Mouse (Mus musculus) forebrain, embryonic 13.5 days (tissue): Measurements from ENCODE around the gene Isg15. TPM values are rescaled to one million over a fixed set of nuclear protein-coding genes. Genes with fewer than 3 reads are reported as not detected.
A peak's percentile ranks its signal among the peaks of the same experiment; 100 is the strongest.

Experiments used
- ATAC-seq: fragments of 200-750 bp; cut with Nextera tagmentation; 2 replicates; pipeline ENCODE4 v1.8.0; 2017
- H3K27ac ChIP-seq: fragments of 300-500 bp; sonication (generic); 2 replicates; pipeline ENCODE4 v1.5.1; 2015; ENCODE audit warnings: inconsistent platforms, mild to moderate bottlenecking, moderate library complexity
- H3K27me3 ChIP-seq: fragments of 300-500 bp; sonication (generic); 2 replicates; pipeline ENCODE4 v1.6.1; 2015; ENCODE audit warnings: mild to moderate bottlenecking, inconsistent platforms
- H3K36me3 ChIP-seq: fragments of 300-500 bp; sonication (generic); 2 replicates; pipeline ENCODE4 v1.6.1; 2015; ENCODE audit warnings: mild to moderate bottlenecking, inconsistent platforms; ENCODE audit not compliant: poor library complexity, severe bottlenecking
- H3K4me1 ChIP-seq: fragments of 300-500 bp; sonication (generic); 2 replicates; pipeline ENCODE4 v1.6.1; 2015; ENCODE audit warnings: inconsistent platforms
- H3K4me2 ChIP-seq: fragments of 300-500 bp; sonication (generic); 2 replicates; pipeline ENCODE4 v1.6.1; 2015; ENCODE audit warnings: inconsistent platforms, mild to moderate bottlenecking, moderate library complexity
- H3K4me3 ChIP-seq: fragments of 300-500 bp; sonication (generic); 2 replicates; pipeline ENCODE4 v1.5.1; 2015; ENCODE audit warnings: mild to moderate bottlenecking, inconsistent platforms
- H3K9ac ChIP-seq: fragments of 300-500 bp; sonication (generic); 2 replicates; pipeline ENCODE4 v1.6.1; 2015; ENCODE audit warnings: mild to moderate bottlenecking, inconsistent platforms
- H3K9me3 ChIP-seq: fragments of 300-500 bp; sonication (generic); replicated peaks from 2 replicates; pipeline ENCODE4 v1.6.1; 2016; ENCODE audit warnings: inconsistent platforms
- WGBS: fragments of 180-500 bp; shearing (Covaris S2); methylation state at CpG from one replicate; pipeline ENCODE4 v1.1.7; 2015; 5-methylcytosine and 5-hydroxymethylcytosine counted together
- polyA plus RNA-seq: library from polyadenylated mRNA; unstranded; fragments of >200 nt; fragmentation: Nextera tagmentation; extraction: Ambion mirVana; gene quantifications from 2 replicates; pipeline ENCODE4 v1.2.1, GENCODE M21; 2015

Gene Isg15
- polyA plus RNA-seq, 1 experiment from 2014 or later: 1.3 TPM

- Histone ChIP-seq H3K36me3 (peaks cover 9% of the 10 kb centered on the region; the same call in 1 of the 2 replicates), H3K27me3 (no peaks in the 10 kb centered on the region), H3K4me2 (no peak overlapping the region), H3K9me3 (no peaks in the 10 kb centered on the region), H3K4me3 (no peak overlapping the region), H3K4me1 (no peaks in the 10 kb centered on the region), H3K9ac (no peak overlapping the region), H3K27ac (no peak overlapping the region)
- 90% methylated on average over 11 of the region's 11 CpGs for WGBS
- no peak for ATAC-seq
Measured at GRCm38 (mm10) chr4:156219936-156220335, 19.3 kb upstream of the Isg15 start.

DNA sequence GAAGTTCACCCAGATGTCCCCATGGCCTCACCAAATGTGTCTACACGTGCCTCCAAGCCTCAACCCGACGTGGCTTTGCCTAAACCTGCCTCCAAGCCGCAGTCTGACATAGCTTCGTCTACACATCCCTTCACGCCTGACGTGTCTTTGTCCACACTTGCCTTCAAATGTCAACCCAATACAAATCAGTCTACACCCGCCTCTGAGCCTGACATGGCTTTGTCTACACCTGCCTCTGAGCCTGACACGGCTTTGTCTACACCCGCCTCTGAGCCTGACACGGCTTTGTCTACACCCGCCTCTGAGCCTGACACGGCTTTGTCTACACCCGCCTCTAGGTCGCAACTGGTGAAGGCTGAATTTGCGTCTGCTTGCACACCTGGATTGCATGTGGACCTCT is 17.2 kb upstream of the Isg15 start:
- no peaks in the 10 kb centered on the region for H3K27me3 ChIP-seq
- no peak overlapping the region for H3K4me3 ChIP-seq
- no peaks in the 10 kb centered on the region for H3K9me3 ChIP-seq
- WGBS: 81% methylated on average over 16 of the region's 16 CpGs
- H3K4me2 ChIP-seq: no peak overlapping the region
- ATAC-seq: no peak
- no peaks in the 10 kb centered on the region for H3K4me1 ChIP-seq
- peaks cover 9% of the 10 kb centered on the region; the same call in 1 of the 2 replicates for H3K36me3 ChIP-seq
- no peak overlapping the region for H3K27ac ChIP-seq
- H3K9ac ChIP-seq: no peak overlapping the region

- no peaks in the 10 kb centered on the region for H3K9me3 ChIP-seq
- H3K9ac ChIP-seq: no peak overlapping the region
- 82% methylated on average over 16 of the region's 16 CpGs for WGBS
- no peak overlapping the region for H3K4me2 ChIP-seq
- peaks cover 9% of the 10 kb centered on the region; the same call in 1 of the 2 replicates for H3K36me3 ChIP-seq
- no peak overlapping the region for H3K27ac ChIP-seq
- no peaks in the 10 kb centered on the region for H3K27me3 ChIP-seq
- H3K4me3 ChIP-seq: no peak overlapping the region
- H3K4me1 ChIP-seq: no peaks in the 10 kb centered on the region
- no peak for ATAC-seq
Measured at GRCm38 (mm10) chr4:156217022-156217669, 16.5 kb upstream of the Isg15 start.

- no peak overlapping the region for H3K27ac ChIP-seq
- ATAC-seq: no peak
Measured at GRCm38 (mm10) chr4:156216196-156216595, 15.6 kb upstream of the Isg15 start.

DNA sequence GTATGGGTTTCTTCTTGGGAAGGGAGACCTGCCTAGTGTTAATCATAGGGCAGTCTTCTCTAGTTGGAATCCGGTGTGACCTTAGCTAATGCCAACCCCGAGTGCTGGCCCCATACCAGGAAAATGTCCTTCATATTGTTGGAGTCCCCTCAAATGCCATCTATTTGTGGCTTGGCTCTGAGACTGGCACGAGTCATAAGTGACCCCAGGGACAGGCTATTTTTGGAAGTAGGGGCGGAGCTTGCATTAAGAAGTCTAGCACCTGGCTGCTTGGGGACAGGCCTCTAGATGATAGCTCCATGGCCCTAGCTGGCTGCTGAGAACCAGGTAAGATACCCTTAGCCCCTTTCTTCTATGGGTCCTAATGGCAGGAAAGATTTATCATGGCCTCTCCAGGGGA is 15.0 kb upstream of the Isg15 start, which contains the start of gene Perm1:
TSS of gene Perm1 (plus strand) at position 220 of the 400 bp plus-strand sequence.
- Histone ChIP-seq H3K4me3 (no peak within 1 kb of the TSS), H3K36me3 (no peaks in the 10 kb centered on the region), H3K9ac (no peak within 1 kb of the TSS), H3K4me2 (no peak within 1 kb of the TSS), H3K27me3 (no peaks in the 10 kb centered on the region), H3K4me1 (no peaks in the 10 kb centered on the region), H3K9me3 (no peaks in the 10 kb centered on the region), H3K27ac (no peak within 1 kb of the TSS)
- ATAC-seq: no peak
- WGBS: 86% methylated on average over 4 of the region's 4 CpGs

More at GRCm38 (mm10) chr4:156216196-156216595, 15.6 kb upstream of the Isg15 start:
- H3K9ac ChIP-seq: no peak overlapping the region
- WGBS: 93% methylated on average over 2 of the region's 2 CpGs
- H3K4me1 ChIP-seq: no peaks in the 10 kb centered on the region
- H3K36me3 ChIP-seq: peaks cover under 1% of the 10 kb centered on the region; the same call in 1 of the 2 replicates
- no peaks in the 10 kb centered on the region for H3K9me3 ChIP-seq
- H3K4me2 ChIP-seq: no peak overlapping the region
- H3K27me3 ChIP-seq: no peaks in the 10 kb centered on the region
- H3K4me3 ChIP-seq: no peak overlapping the region

GRCm38 (mm10) chr4:156213134-156213533 is 12.5 kb upstream of the Isg15 start:
- Histone ChIP-seq H3K4me3 (no peak overlapping the region), H3K4me1 (no peaks in the 10 kb centered on the region), H3K9ac (no peak overlapping the region), H3K4me2 (no peak overlapping the region), H3K27me3 (no peaks in the 10 kb centered on the region), H3K9me3 (no peaks in the 10 kb centered on the region), H3K27ac (no peak overlapping the region), H3K36me3 (no peaks in the 10 kb centered on the region)
- WGBS: 95% methylated on average over 13 of the region's 13 CpGs
- no peak for ATAC-seq

DNA sequence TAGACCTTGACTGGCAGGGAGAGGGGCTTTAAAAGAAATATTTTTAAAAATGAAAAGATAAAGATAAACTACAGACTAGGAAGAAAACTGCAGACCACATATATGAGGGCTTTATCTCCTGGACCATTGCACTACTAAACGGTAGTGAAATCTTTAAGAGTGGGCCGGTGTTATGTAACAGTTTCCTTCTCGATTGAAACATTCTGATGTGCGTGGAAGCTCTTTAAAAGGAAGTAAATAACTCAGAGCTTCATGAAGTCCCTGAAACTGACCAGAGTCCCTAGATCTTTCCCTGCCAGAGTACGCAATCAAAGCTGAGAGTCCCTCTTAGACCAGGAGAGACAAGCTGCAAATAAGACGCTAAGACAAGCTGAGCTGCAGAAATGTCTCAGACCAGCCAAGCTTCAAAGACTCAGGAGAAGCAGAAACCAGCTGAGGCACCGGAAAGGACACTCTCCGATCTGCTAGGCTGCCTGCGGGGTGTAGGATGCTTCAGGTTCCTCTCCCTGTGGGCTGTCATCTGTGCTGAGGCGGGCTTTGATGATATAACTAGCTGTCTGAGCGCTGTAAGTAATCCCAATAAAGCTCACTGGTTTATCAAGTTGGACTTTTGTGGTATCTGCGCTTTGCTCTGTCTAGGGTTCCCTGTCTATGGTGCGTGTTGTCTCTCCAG is 9.5 kb upstream of the Isg15 start:
- peaks cover 5% of the 10 kb centered on the region for H3K4me1 ChIP-seq
- 0 out of 2 replicates have a peak, but pooled peaks cover 5% of the 10 kb centered on the region for H3K36me3 ChIP-seq
- ATAC-seq: no peak
- H3K4me2 ChIP-seq: no peak overlapping the region
- no peak overlapping the region for H3K4me3 ChIP-seq
- 86% methylated on average over 13 of the region's 13 CpGs for WGBS
- no peaks in the 10 kb centered on the region for H3K9me3 ChIP-seq
- no peak overlapping the region for H3K27ac ChIP-seq
- H3K27me3 ChIP-seq: no peaks in the 10 kb centered on the region
- H3K9ac ChIP-seq: no peak overlapping the region

DNA sequence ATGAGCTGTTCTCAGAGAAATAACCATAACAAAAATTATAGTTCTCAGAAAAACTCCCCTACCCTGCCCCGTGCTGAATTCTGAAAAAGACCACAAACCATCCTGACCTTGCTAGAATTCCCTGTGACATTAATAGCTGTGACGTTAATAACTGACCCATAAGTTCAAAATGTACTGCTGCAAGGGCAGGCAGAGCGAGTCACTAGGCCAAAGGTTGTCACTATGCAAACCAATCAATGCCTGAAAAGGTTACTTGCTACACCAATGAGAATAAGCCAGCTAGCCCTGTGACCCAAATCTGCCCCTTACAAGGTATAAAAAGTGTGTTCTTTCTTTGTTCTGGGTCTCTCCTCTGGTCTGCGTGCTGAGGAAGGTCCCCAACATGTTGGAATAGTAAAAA is 8.3 kb upstream of the Isg15 start:
- no peak for ATAC-seq
- no peak overlapping the region for H3K4me2 ChIP-seq

GRCm38 (mm10) chr4:156203413-156204131 is 3.0 kb upstream of the Isg15 start:
- Histone ChIP-seq H3K36me3 (0 out of 2 replicates have a peak, but pooled peaks cover 5% of the 10 kb centered on the region), H3K9ac (peak overlapping the region; percentile 75), H3K4me2 (peak overlapping the region; percentile 93), H3K27ac (peak overlapping the region; percentile 67), H3K4me3 (peak overlapping the region; percentile 61), H3K4me1 (peaks cover 31% of the 10 kb centered on the region), H3K9me3 (no peaks in the 10 kb centered on the region), H3K27me3 (no peaks in the 10 kb centered on the region)
- ATAC-seq: peak; percentile 58
- WGBS: under 1% methylated on average over 47 of the region's 49 CpGs

More for the DNA sequence above, 8.3 kb upstream of the Isg15 start:
- Histone ChIP-seq H3K4me1 (peaks cover 17% of the 10 kb centered on the region), H3K9ac (no peak overlapping the region), H3K27ac (no peak overlapping the region), H3K27me3 (no peaks in the 10 kb centered on the region), H3K9me3 (no peaks in the 10 kb centered on the region), H3K36me3 (0 out of 2 replicates have a peak, but pooled peaks cover 5% of the 10 kb centered on the region), H3K4me3 (no peak overlapping the region)
- 92% methylated on average over 4 of the region's 4 CpGs for WGBS

DNA sequence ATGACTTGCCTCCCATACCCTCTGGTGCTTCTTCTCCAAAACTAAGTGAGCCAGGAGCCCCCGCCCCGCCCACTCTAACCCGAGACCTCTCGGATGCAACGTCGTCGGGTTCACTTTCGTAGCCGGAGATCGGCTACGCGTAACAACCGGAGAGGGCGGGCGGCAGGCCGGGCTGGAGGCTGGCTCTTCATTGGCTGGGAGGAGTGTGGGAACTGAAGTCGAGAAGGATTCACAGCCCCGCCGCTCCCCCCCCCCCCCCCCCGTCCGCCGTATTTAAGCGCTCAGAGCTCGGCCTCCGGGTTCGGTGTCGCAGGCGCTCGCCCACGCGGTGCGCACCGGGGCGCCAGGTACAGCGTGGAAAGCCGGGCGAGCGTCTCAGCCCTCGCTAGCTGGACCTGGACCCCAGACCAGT is 2.4 kb upstream of the Isg15 start, which contains the start of gene AW011738:
TSS of gene AW011738 (plus strand) at position 304 of the 412 bp plus-strand sequence.
- H3K9ac ChIP-seq: peak within 1 kb of the TSS; percentile 75
- H3K36me3 ChIP-seq: 0 out of 2 replicates have a peak, but pooled peaks cover 5% of the 10 kb centered on the region
- H3K27me3 ChIP-seq: no peaks in the 10 kb centered on the region
- peak within 1 kb of the TSS; percentile 67 for H3K27ac ChIP-seq
- H3K4me1 ChIP-seq: peaks cover 31% of the 10 kb centered on the region
- no peaks in the 10 kb centered on the region for H3K9me3 ChIP-seq
- under 1% methylated on average over 33 of the region's 39 CpGs for WGBS
- peak within 1 kb of the TSS; percentile 61 for H3K4me3 ChIP-seq
- peak within 1 kb of the TSS; percentile 93 for H3K4me2 ChIP-seq
- ATAC-seq: peak; percentile 84

DNA sequence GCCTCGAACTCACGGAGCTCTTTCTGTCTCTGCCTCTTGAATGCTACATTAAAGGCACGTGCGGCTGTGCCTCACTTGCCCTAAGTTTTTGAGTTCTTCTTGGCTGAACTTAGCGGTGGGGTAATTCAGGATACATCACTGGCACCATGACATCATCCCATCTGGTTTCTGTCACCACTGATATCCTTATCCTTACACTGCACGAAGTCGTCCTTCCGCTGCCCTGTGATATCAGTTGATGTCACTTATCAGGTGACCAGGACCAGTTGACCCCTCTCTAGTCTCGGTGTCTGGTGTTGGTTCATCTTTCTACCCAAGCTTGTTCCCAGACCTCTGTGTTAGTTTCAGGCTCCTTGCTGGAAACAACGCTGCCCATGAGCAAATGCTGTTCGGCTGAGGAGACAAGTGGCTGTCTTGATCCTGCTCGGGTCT is 1.9 kb upstream of the Isg15 start:
- Histone ChIP-seq H3K4me1 (peaks cover 31% of the 10 kb centered on the region), H3K4me3 (peak overlapping the region; percentile 61), H3K27me3 (no peaks in the 10 kb centered on the region), H3K9me3 (no peaks in the 10 kb centered on the region), H3K36me3 (0 out of 2 replicates have a peak, but pooled peaks cover 3% of the 10 kb centered on the region), H3K9ac (peak overlapping the region; percentile 75), H3K4me2 (peak overlapping the region; percentile 93), H3K27ac (peak overlapping the region; percentile 31; the same call in 1 of the 2 replicates)
- 52% methylated on average over 12 of the region's 12 CpGs for WGBS
- ATAC-seq: no peak; the same call in 1 of the 2 replicates
